Mouse (Mus musculus) E14TG2a.4 (cell line): ENCODE data around the gene Atox1.

ENCODE experiments used
- CTCF ChIP-seq: conservative IDR thresholded peaks from 2 replicates; pipeline ENCODE4 v1.5.1; 2014; ENCODE audit warnings: low read length
- NANOG ChIP-seq: IDR thresholded peaks from 2 replicates; pipeline ENCODE4 v1.6.1; 2014; ENCODE audit warnings: borderline replicate concordance, low read length, mixed read lengths

GRCm38 (mm10) chr11:55414314-55414713 lies 46.7 kb downstream of the Atox1 start:
- no peak for TF ChIP-seq CTCF
- no peak for TF ChIP-seq NANOG
